7 mouse cellular contexts compared by ENCODE assay signal in genomic region chr5:90903339-90904020, GRCm38 (mm10). TPM values are rescaled to one million over a fixed set of nuclear protein-coding genes. Genes with fewer than 3 reads are reported as not detected.
A peak's percentile ranks its signal among the peaks of the same experiment; 100 is the strongest.
DNase-seq lines count a peak whose midpoint lies in the region; ATAC-seq and TF ChIP-seq lines count a peak whose summit lies in the region.

TSS of gene Cxcl2 (plus strand) at chr5:90903871.

- no peak for DNase-seq in urinary bladder, postnatal 25 days (ENCODE audit: low spot score)

- H3K27ac ChIP-seq in ES-Bruce4 (ENCODE audit: insufficient read depth, low read length) (no peak within 1 kb of the TSS), macrophage (no peak within 1 kb of the TSS)
- H3K27ac ChIP-seq in hindbrain, embryonic 16.5 days (ENCODE audit: low read depth, low read length) = no peak within 1 kb of the TSS
- H3K27ac ChIP-seq in stomach, embryonic 16.5 days (ENCODE audit: low read length) = no peak within 1 kb of the TSS

- no peak for TF ChIP-seq EP300 in ES-Bruce4 (IDR thresholded peaks at IDR 0.05; ENCODE audit: insufficient read depth, low read depth, low read length)

- WGBS in hindbrain, embryonic 16.5 days = 6% methylated on average over 21 of the region's 22 CpGs
- 1% methylated on average over 17 of the region's 22 CpGs for WGBS in macrophage (ENCODE audit: missing documents)
- 9% methylated on average over 22 of the region's 22 CpGs for WGBS in stomach, embryonic 16.5 days

- no peak for TF ChIP-seq CTCF in ES-Bruce4 (IDR thresholded peaks at IDR 0.05; ENCODE audit: low read depth, low read length)

- peak; percentile 64 for ATAC-seq in common myeloid progenitor, adult 5-6 weeks (replicated peaks; ENCODE audit: low read depth, poor library complexity, severe bottlenecking)
- ATAC-seq in hindbrain, embryonic 16.5 days = peak; percentile 77
- ATAC-seq in stomach, embryonic 16.5 days (ENCODE audit: insufficient read depth, low FRiP score) = peak; percentile 58; the same call in 1 of the 2 replicates
- ATAC-seq in frontal cortex, adult (ENCODE audit: low TSS enrichment) = no peak

- H3K9me3 ChIP-seq in ES-Bruce4 (replicated peaks; ENCODE audit: control insufficient read depth, insufficient read depth, low read length, poor library complexity, severe bottlenecking) = no peaks in the 10 kb centered on the region
- no peaks in the 10 kb centered on the region for H3K9me3 ChIP-seq in hindbrain, embryonic 16.5 days (ENCODE audit: control insufficient read depth, low read length)
- no peaks in the 10 kb centered on the region for H3K9me3 ChIP-seq in stomach, embryonic 16.5 days (replicated peaks; ENCODE audit: control insufficient read depth, low read length)

- peak within 1 kb of the TSS; percentile 84 for H3K4me2 ChIP-seq in hindbrain, embryonic 16.5 days (ENCODE audit: low read length)
- peak within 1 kb of the TSS; percentile 61 for H3K4me2 ChIP-seq in stomach, embryonic 16.5 days (ENCODE audit: low read depth, low read length)

- H3K27me3 ChIP-seq in ES-Bruce4 (ENCODE audit: control insufficient read depth, insufficient read depth, low read length, poor library complexity, severe bottlenecking) = no peaks in the 10 kb centered on the region
- peaks cover 10% of the 10 kb centered on the region for H3K27me3 ChIP-seq in hindbrain, embryonic 16.5 days (replicated peaks; ENCODE audit: control insufficient read depth, insufficient read depth, low read length)
- peaks cover 4% of the 10 kb centered on the region; the same call in 1 of the 2 replicates for H3K27me3 ChIP-seq in stomach, embryonic 16.5 days (ENCODE audit: control insufficient read depth, insufficient read depth, low read length)

- H3K4me3 ChIP-seq in ES-Bruce4 (ENCODE audit: low read depth, low read length) (peak within 1 kb of the TSS; percentile 9), macrophage (ENCODE audit: inconsistent target) (peak within 1 kb of the TSS; percentile 8; the same call in 1 of the 2 replicates)
- peak within 1 kb of the TSS; percentile 40 for H3K4me3 ChIP-seq in hindbrain, embryonic 16.5 days (ENCODE audit: low read length)
- peak within 1 kb of the TSS; percentile 37 for H3K4me3 ChIP-seq in stomach, embryonic 16.5 days (replicated peaks; ENCODE audit: low read length)

- no peak within 1 kb of the TSS for H3K9ac ChIP-seq in ES-Bruce4 (ENCODE audit: low read depth, poor library complexity, severe bottlenecking)
- H3K9ac ChIP-seq in hindbrain, embryonic 16.5 days (ENCODE audit: low read depth, low read length) = peak within 1 kb of the TSS; percentile 23
- H3K9ac ChIP-seq in stomach, embryonic 16.5 days (ENCODE audit: low read length) = peak within 1 kb of the TSS; percentile 39; the same call in 1 of the 2 replicates

- no peaks in the 10 kb centered on the region for H3K4me1 ChIP-seq in ES-Bruce4 (ENCODE audit: control insufficient read depth, insufficient read depth, low read length)
- H3K4me1 ChIP-seq in hindbrain, embryonic 16.5 days (ENCODE audit: control insufficient read depth, insufficient read depth, low read depth, low read length) = peaks cover 8% of the 10 kb centered on the region
- H3K4me1 ChIP-seq in stomach, embryonic 16.5 days (ENCODE audit: control insufficient read depth, insufficient read depth, low read length) = peaks cover 10% of the 10 kb centered on the region; the same call in 1 of the 2 replicates

- no peaks in the 10 kb centered on the region for H3K36me3 ChIP-seq in ES-Bruce4 (ENCODE audit: control insufficient read depth, insufficient read depth, low read length, poor library complexity, severe bottlenecking)
- H3K36me3 ChIP-seq in hindbrain, embryonic 16.5 days (ENCODE audit: control insufficient read depth, insufficient read depth, low read length) = no peaks in the 10 kb centered on the region
- no peaks in the 10 kb centered on the region for H3K36me3 ChIP-seq in macrophage (ENCODE audit: inconsistent target)
- H3K36me3 ChIP-seq in stomach, embryonic 16.5 days (ENCODE audit: control insufficient read depth, insufficient read depth, low read length) = no peaks in the 10 kb centered on the region

- H3K79me2 ChIP-seq in macrophage (ENCODE audit: inconsistent target) = no peaks in the 10 kb centered on the region

- no peak for TF ChIP-seq POLR2A in ES-Bruce4 (IDR thresholded peaks at IDR 0.05; ENCODE audit: insufficient read depth, low read length)

RNA-seq across cellular contexts. Expression of gene Cxcl2, which starts in this region (rescaled TPM):
- not detected in 2 replicates for polyA plus RNA-seq in ES-Bruce4 (2011; ENCODE audit: insufficient read depth, insufficient read length, low read depth, missing spikeins)
- total RNA-seq in common myeloid progenitor, adult 5-6 weeks (2017) = 36.0 and 36.3 TPM in 2 replicates
- polyA plus RNA-seq in hindbrain, embryonic 16.5 days (2015; fragmentation: Nextera tagmentation; extraction: Ambion mirVana) = not detected in 2 replicates
- 1,000 to 10,000 TPM in 11 of 26 experiments, 100 to 1,000 TPM in 8, 10 to 100 TPM in 6, 1 to 10 TPM in 1; 5.8 to 2,928 (median 757) TPM for total RNA-seq in macrophage (2018; cell fraction: chromatin; rRNA removed)
- total RNA-seq in macrophage (2018; cell fraction: cytosol; rRNA removed) = 1,000 to 10,000 TPM in 9 of 26 experiments, 100 to 1,000 TPM in 11, 10 to 100 TPM in 5, 1 to 10 TPM in 1; 5.3 to 4,190 (median 395) TPM
- 1,000 to 10,000 TPM in 15 of 26 experiments, 100 to 1,000 TPM in 8, 10 to 100 TPM in 3; 12.8 to 5,113 (median 1,577) TPM for total RNA-seq in macrophage (2018; cell fraction: nucleus; rRNA removed)
- 8.1 to 14.6 TPM (median 10.7 TPM) in 3 replicates for polyA plus RNA-seq in macrophage (2018)
- not detected in 2 replicates for polyA plus RNA-seq in stomach, embryonic 16.5 days (2015; fragmentation: Nextera tagmentation; extraction: Ambion mirVana)

Comparison
In these comparisons a context has a peak if more than half of its experiments do, and no peak if none do; other contexts are left out.
1. Peak in ATAC-seq, H3K4me3 ChIP-seq, H3K9ac ChIP-seq and H3K4me2 ChIP-seq in hindbrain, embryonic 16.5 days; RNA of the gene not detected or under 1 TPM.
2. Peak in ATAC-seq, H3K4me3 ChIP-seq, H3K9ac ChIP-seq and H3K4me2 ChIP-seq in stomach, embryonic 16.5 days; RNA of the gene not detected or under 1 TPM.